Mouse (Mus musculus): Measurements from ENCODE around the gene Rapgef1. TPM values are rescaled to one million over a fixed set of nuclear protein-coding genes. Genes with fewer than 3 reads are reported as not detected.

Gene Rapgef1
- polyA plus RNA-seq, 1 experiment from 2014 or later = 13.6 TPM

DNA sequence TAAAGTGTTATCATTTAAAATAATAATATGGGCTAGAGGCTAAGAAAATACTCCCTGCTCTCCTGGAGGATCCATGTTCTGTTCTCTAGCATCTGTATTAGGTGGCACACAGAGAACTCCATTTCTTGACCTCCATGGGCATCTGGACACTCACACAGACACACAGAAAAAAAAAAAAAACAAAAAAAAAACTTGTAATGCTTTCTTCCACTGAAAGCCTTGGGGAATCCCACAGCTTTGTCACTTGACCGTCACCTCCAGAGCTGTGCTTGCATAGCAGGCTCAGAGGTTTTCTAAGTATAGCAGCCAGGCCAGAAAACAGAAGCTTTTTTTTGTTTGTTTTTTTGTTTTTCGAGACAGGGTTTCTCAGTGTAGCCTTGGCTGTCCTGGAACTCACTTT lies 72.7 kb downstream of the Rapgef1 start:
- Histone ChIP-seq H3K4me1 (ENCODE audit: insufficient read depth, low read length) (no peaks in the 10 kb centered on the region), H3K9ac (replicated peaks; ENCODE audit: low read length) (no peak overlapping the region), H3K36me3 (ENCODE audit: insufficient read depth, low read length) (peaks cover 42% of the 10 kb centered on the region), H3K9me3 (ENCODE audit: low read length) (no peaks in the 10 kb centered on the region), H3K27me3 (ENCODE audit: insufficient read depth, low read length) (no peaks in the 10 kb centered on the region), H3K4me2 (replicated peaks; ENCODE audit: low read depth, low read length) (no peak overlapping the region), H3K27ac (ENCODE audit: low read length) (no peak overlapping the region), H3K4me3 (ENCODE audit: low read length) (no peak overlapping the region)
- WGBS = 98% methylated on average over 2 of the region's 2 CpGs
- no peak for ATAC-seq (ENCODE audit: low FRiP score, low TSS enrichment)

DNA sequence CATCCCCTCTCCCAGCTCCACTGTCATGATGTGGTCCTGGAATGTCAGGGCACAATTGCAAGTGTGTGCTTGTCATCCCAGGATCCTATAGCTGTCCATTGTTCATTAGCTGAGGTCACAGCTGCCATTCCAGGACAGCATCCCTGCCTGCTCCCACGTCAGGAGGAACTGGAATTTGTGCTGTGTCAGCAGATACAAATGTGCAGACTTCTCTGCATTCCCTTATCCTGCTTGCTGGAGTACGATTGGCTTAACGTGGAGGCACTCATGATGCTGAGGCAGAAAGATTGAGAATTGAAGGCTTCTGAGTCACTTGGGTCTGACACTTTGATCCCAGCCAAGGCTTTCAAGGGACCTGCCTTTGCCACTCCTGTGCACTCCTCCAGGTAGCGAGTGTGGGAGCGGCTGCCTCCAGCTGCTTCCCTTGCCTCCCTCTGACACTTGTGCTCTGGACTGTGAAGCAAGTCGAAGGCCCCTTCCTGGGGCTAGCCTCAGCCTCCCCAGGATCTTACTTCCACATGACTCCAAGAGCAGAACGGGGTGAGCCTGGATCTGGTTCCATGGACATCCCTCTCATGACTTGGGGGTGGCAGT lies 76.8 kb downstream of the Rapgef1 start:
- H3K27ac ChIP-seq (ENCODE audit: low read length) = no peak overlapping the region
- H3K27me3 ChIP-seq (ENCODE audit: insufficient read depth, low read length) = no peaks in the 10 kb centered on the region
- peaks cover 44% of the 10 kb centered on the region for H3K36me3 ChIP-seq (ENCODE audit: insufficient read depth, low read length)
- no peak overlapping the region for H3K4me3 ChIP-seq (ENCODE audit: low read length)
- H3K4me2 ChIP-seq (replicated peaks; ENCODE audit: low read depth, low read length) = no peak overlapping the region
- H3K4me1 ChIP-seq (ENCODE audit: insufficient read depth, low read length) = no peaks in the 10 kb centered on the region
- 43% methylated on average over 7 of the region's 7 CpGs for WGBS
- no peak for ATAC-seq (ENCODE audit: low FRiP score, low TSS enrichment)
- no peak overlapping the region for H3K9ac ChIP-seq (replicated peaks; ENCODE audit: low read length)
- no peaks in the 10 kb centered on the region for H3K9me3 ChIP-seq (ENCODE audit: low read length)

DNA sequence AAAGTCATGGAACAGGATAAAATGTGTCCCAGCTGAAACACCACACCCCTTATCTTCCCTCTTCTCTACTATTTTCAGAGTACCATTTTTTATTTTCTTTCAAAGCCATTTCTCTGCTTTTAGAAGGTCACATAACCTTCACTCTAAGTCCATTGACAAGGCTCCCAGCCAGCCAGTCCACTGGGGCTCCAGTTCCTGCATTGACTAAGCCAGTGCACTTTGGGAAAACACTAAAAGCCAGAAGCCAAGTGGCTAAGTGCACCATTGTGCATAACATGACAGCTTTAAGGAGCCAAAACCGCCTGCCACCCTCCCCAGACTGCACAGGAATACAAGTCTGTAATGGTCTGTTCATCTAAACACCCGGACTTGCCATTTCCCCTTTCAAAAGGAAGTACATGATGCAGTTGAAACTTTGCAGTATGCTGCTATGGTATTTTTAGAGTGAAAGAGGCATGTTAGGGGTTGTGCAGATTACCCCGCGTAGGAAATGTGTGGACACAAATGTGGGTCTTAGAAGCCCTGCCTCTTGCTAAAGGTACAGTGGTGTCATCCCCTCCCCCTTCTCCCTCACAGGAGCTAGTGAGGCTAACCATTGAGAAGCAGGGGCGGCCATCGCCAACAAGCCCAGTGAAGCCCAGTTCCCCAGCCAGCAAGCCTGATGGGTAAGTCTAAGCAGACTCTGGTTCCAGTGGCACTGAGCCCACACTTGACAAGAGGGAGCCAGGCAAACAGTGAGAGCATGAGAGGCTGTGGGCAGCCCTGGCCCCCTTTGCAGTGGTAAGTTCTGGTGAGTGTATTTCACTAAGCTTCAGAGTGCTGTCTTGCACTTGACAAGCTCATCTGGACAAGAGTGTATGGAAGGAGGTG lies 79.1 kb downstream of the Rapgef1 start:
- no peak for ATAC-seq (ENCODE audit: low FRiP score, low TSS enrichment)

DNA sequence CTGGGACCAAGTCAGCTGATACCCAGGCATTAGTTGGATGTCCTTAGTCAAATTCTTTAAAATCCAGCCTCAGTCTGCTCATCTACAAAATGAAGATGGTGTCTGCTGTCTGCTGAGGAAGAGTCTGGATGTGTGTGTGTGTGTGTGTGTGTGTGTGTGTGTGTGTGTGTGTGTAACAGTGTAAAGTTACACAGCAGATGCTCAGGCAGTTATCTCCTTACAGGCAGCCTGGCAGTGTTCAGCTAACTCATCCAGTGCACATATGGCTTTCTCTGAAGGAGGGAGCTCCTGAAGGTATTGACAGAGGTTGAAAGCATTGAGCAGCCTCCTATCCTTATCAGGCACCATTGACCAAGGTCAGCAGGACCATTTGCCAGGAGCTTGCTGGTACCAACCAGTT lies 81.4 kb downstream of the Rapgef1 start:
- Histone ChIP-seq H3K9me3 (ENCODE audit: low read length) (no peaks in the 10 kb centered on the region), H3K27ac (ENCODE audit: low read length) (no peak overlapping the region), H3K9ac (replicated peaks; ENCODE audit: low read length) (no peak overlapping the region), H3K4me3 (ENCODE audit: low read length) (no peak overlapping the region), H3K36me3 (ENCODE audit: insufficient read depth, low read length) (peaks cover 58% of the 10 kb centered on the region), H3K4me2 (replicated peaks; ENCODE audit: low read depth, low read length) (no peak overlapping the region), H3K27me3 (ENCODE audit: insufficient read depth, low read length) (no peaks in the 10 kb centered on the region), H3K4me1 (ENCODE audit: insufficient read depth, low read length) (no peaks in the 10 kb centered on the region)
- no peak for ATAC-seq (ENCODE audit: low FRiP score, low TSS enrichment)

More for the DNA sequence above, 79.1 kb downstream of the Rapgef1 start:
- H3K9me3 ChIP-seq (ENCODE audit: low read length) = no peaks in the 10 kb centered on the region
- no peak overlapping the region for H3K4me2 ChIP-seq (replicated peaks; ENCODE audit: low read depth, low read length)
- no peak overlapping the region for H3K27ac ChIP-seq (ENCODE audit: low read length)
- WGBS = 89% methylated on average over 6 of the region's 6 CpGs
- H3K4me1 ChIP-seq (ENCODE audit: insufficient read depth, low read length) = no peaks in the 10 kb centered on the region
- no peaks in the 10 kb centered on the region for H3K27me3 ChIP-seq (ENCODE audit: insufficient read depth, low read length)
- no peak overlapping the region for H3K9ac ChIP-seq (replicated peaks; ENCODE audit: low read length)
- H3K4me3 ChIP-seq (ENCODE audit: low read length) = no peak overlapping the region
- H3K36me3 ChIP-seq (ENCODE audit: insufficient read depth, low read length) = peaks cover 45% of the 10 kb centered on the region

DNA sequence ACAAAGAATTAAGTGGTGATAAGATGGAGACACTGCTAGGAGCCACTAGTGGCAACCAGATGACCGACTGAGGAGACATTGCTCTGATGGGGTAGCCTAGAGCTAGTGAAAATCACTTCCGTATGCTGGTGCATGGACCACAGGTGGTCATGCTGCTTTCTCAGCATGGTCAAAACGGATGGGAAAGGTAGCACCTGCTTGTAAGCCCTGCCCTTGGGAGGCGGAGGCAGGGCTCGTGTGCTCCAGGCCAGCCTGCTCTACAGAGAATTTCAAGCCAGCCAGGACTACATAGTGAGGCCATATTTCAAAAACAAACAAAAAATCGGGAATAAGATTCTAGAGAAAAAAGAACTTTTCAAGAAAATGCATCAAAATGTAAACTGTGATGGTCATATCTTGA lies 81.9 kb downstream of the Rapgef1 start:
- Histone ChIP-seq H3K4me3 (ENCODE audit: low read length) (no peak overlapping the region), H3K27me3 (ENCODE audit: insufficient read depth, low read length) (no peaks in the 10 kb centered on the region), H3K36me3 (ENCODE audit: insufficient read depth, low read length) (peaks cover 58% of the 10 kb centered on the region), H3K27ac (ENCODE audit: low read length) (no peak overlapping the region), H3K4me2 (replicated peaks; ENCODE audit: low read depth, low read length) (no peak overlapping the region), H3K9me3 (ENCODE audit: low read length) (no peaks in the 10 kb centered on the region), H3K9ac (replicated peaks; ENCODE audit: low read length) (no peak overlapping the region), H3K4me1 (ENCODE audit: insufficient read depth, low read length) (no peaks in the 10 kb centered on the region)
- ATAC-seq (ENCODE audit: low FRiP score, low TSS enrichment) = no peak
- WGBS = 90% methylated on average over 6 of the region's 6 CpGs

DNA sequence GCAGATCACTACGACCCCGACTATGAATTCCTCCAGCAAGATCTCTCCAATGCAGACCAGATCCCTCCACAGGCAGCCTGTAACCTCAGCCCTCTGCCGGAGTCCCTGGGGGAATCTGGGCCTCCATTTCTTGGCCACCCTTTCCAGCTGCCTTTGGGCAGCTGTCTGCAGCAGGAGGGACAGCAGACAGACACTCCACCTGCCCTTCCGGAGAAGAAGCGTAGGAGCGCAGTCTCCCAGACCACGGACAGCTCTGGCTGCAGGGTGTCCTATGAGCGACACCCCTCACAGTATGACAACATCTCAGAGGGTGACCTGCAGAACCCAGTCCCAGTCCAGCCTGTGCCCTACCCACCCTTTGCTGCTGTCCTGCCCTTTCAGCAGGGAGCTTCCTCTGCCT lies 82.7 kb downstream of the Rapgef1 start:
- H3K4me3 ChIP-seq (ENCODE audit: low read length) = no peak overlapping the region
- no peak overlapping the region for H3K9ac ChIP-seq (replicated peaks; ENCODE audit: low read length)
- H3K36me3 ChIP-seq (ENCODE audit: insufficient read depth, low read length) = peaks cover 63% of the 10 kb centered on the region
- no peak overlapping the region for H3K4me2 ChIP-seq (replicated peaks; ENCODE audit: low read depth, low read length)
- no peaks in the 10 kb centered on the region for H3K4me1 ChIP-seq (ENCODE audit: insufficient read depth, low read length)
- H3K27me3 ChIP-seq (ENCODE audit: insufficient read depth, low read length) = no peaks in the 10 kb centered on the region
- no peaks in the 10 kb centered on the region for H3K9me3 ChIP-seq (ENCODE audit: low read length)
- WGBS = 91% methylated on average over 8 of the region's 8 CpGs
- no peak overlapping the region for H3K27ac ChIP-seq (ENCODE audit: low read length)
- ATAC-seq (ENCODE audit: low FRiP score, low TSS enrichment) = no peak

DNA sequence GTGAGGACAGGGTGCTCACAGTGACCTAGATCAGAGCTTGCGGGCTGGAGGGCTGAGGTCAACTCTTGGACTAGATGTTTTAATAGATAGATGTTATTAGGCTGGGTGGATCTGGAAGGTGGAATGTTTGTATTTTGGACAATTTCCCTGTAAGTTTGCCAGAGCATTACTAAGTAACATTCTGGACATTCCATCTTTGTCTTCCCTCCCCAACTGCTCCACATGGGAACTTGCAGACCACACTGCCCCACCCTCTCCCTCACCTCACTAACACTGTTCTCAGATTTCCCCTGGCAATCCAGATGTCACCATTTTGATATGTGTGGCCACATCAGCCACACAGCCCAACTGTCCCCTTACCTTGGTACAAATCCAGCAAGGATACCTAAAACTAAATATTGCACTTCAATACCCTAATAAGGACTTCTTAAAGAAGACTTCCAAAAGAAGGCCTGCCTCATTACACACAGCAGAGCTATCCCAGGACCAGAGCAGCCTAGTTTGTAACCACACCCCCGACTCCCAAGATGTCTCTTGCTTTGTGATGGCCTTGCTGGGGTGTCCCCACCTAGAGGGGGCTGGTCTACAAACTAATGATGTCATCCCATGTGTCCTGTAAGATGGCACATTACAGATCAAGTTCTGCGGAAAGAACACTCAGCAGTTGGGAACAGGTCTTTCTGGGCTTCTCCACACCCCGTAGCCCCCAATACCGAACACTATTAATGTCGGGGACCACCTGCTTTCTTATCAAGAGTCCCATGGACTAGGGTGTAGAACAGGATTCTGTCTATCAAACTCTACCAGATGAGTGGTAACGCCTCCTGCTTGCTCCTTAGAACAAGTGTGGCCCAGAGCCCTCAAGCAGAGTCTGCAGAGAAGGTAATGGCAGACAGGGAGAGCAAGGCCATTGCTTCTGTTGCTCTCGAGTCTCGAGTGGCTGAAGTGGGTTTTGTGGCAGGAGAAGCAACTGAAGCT lies 83.9 kb downstream of the Rapgef1 start:
- Histone ChIP-seq H3K27me3 (ENCODE audit: insufficient read depth, low read length) (no peaks in the 10 kb centered on the region), H3K4me2 (replicated peaks; ENCODE audit: low read depth, low read length) (no peak overlapping the region), H3K4me1 (ENCODE audit: insufficient read depth, low read length) (no peaks in the 10 kb centered on the region), H3K27ac (ENCODE audit: low read length) (no peak overlapping the region), H3K9ac (replicated peaks; ENCODE audit: low read length) (no peak overlapping the region), H3K4me3 (ENCODE audit: low read length) (no peak overlapping the region), H3K36me3 (ENCODE audit: insufficient read depth, low read length) (peaks cover 62% of the 10 kb centered on the region), H3K9me3 (ENCODE audit: low read length) (no peaks in the 10 kb centered on the region)
- 93% methylated on average over 9 of the region's 9 CpGs for WGBS
- no peak for ATAC-seq (ENCODE audit: low FRiP score, low TSS enrichment)

DNA sequence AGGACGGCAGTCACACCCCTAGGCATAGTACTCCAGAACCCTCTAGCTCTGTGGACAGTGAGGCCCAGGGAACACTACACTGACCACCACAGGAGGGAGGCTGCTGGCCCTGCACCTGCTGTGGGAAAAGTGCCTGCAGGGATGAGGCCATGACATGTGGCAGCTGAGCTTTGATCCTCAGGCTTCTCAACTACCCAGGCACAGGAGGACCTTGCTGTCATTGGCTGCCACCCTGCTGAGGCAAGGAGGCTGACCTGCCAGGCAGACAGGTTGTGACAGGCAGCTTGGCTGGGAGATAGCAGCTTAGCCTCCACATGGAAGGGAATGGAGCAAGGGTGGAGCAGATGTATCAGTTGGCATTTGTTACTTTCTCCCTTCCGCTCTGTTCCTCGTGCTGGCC lies 86.0 kb downstream of the Rapgef1 start:
- Histone ChIP-seq H3K4me2 (replicated peaks; ENCODE audit: low read depth, low read length) (no peak overlapping the region), H3K27me3 (ENCODE audit: insufficient read depth, low read length) (no peaks in the 10 kb centered on the region), H3K36me3 (ENCODE audit: insufficient read depth, low read length) (peaks cover 52% of the 10 kb centered on the region), H3K9me3 (ENCODE audit: low read length) (no peaks in the 10 kb centered on the region), H3K9ac (replicated peaks; ENCODE audit: low read length) (no peak overlapping the region), H3K4me1 (ENCODE audit: insufficient read depth, low read length) (no peaks in the 10 kb centered on the region), H3K4me3 (ENCODE audit: low read length) (no peak overlapping the region), H3K27ac (ENCODE audit: low read length) (no peak overlapping the region)
- WGBS = 89% methylated on average over 3 of the region's 3 CpGs
- no peak for ATAC-seq (ENCODE audit: low FRiP score, low TSS enrichment)

DNA sequence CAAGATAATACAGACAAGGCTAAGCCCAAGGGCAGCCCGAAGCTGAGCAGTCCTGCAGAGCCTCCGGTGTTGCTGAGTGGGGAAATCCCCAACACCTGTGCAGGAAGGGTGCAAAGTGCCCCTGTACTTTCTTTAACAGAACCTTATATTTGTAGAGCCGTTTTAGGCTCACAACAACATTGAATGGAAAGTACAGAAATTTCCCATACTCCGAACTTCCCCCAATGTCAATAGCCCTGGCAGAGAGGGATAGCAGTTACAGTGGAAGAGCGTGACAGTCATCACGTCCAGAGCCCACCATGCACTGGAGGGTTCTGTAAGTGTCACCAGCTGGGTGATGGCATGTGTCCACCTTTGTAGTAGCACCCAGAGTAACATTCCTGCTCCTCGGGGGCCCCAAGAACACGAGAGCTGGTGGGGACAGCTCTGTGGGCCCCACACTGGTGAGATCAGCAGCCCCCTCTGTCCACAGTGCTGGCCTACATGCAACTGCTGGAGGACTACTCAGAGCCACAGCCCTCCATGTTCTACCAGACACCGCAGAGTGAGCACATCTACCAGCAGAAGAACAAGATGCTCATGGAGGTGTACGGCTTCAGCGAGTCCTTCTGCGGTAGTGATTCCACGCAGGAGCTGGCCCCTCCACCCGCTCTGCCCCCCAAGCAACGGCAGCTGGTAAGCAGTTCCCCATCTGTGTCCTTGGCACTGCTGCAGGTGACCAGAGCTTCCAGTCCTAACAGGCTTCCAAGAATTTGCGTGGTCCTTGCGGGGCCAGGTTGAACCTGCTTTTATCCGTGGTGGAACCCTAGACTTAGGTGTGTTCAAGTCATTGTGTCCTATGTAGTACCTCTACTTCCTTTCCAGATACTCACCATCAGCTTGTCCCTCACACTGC lies 87.5 kb downstream of the Rapgef1 start:
- no peak overlapping the region for H3K9ac ChIP-seq (replicated peaks; ENCODE audit: low read length)
- H3K27ac ChIP-seq (ENCODE audit: low read length) = no peak overlapping the region
- H3K4me1 ChIP-seq (ENCODE audit: insufficient read depth, low read length) = no peaks in the 10 kb centered on the region
- 93% methylated on average over 18 of the region's 18 CpGs for WGBS
- no peaks in the 10 kb centered on the region for H3K27me3 ChIP-seq (ENCODE audit: insufficient read depth, low read length)
- no peak overlapping the region for H3K4me2 ChIP-seq (replicated peaks; ENCODE audit: low read depth, low read length)
- no peak overlapping the region for H3K4me3 ChIP-seq (ENCODE audit: low read length)
- no peak for ATAC-seq (ENCODE audit: low FRiP score, low TSS enrichment)
- H3K9me3 ChIP-seq (ENCODE audit: low read length) = no peaks in the 10 kb centered on the region
- peaks cover 60% of the 10 kb centered on the region for H3K36me3 ChIP-seq (ENCODE audit: insufficient read depth, low read length)
